Mouse (Mus musculus) kidney, adult 2 months (tissue): ENCODE measurements around the gene Grin2c.

ENCODE experiments used
- CTCF ChIP-seq: fragments of 200-500 bp; conservative IDR thresholded peaks from 2 replicates; pipeline ENCODE4 v1.5.1; 2011; ENCODE audit warnings: low read depth, mild to moderate bottlenecking, control low read depth, low read length, moderate library complexity, mixed read lengths; ENCODE audit not compliant: insufficient read depth, insufficient read length
- POLR2A ChIP-seq: fragments of 200-500 bp; IDR thresholded peaks from one replicate; pipeline ENCODE4 v1.6.1; 2011; ENCODE audit warnings: low read depth, low read length, control low read depth

GRCm38 (mm10) chr11:115223877-115224276, 43.2 kb downstream of the Grin2c start:
- no peak for TF ChIP-seq CTCF
- no peak for TF ChIP-seq POLR2A
